Mouse (Mus musculus): ENCODE measurements around the gene B3galnt2. TPM values are rescaled to one million over a fixed set of nuclear protein-coding genes. Genes with fewer than 3 reads are reported as not detected.

The B3galnt2 gene
- total RNA-seq, 4 experiments from 2014 or later: 24.7 to 31.4 (median 27.8) TPM

Other genes starting within 250 kb of the B3galnt2 start
- 10 to 100 TPM in 3 of 4 experiments, 1 to 10 TPM in 1; 10.0 to 17.8 (median 13.8) TPM for gene Gng4, start 170.4 kb upstream of the B3galnt2 start, total RNA-seq (2022)
- 10 to 100 TPM; 40.3 to 86.9 (median 59.4) TPM for gene Tbce, start 85.2 kb downstream of the B3galnt2 start, total RNA-seq (2022)
- 10 to 100 TPM; 35.2 to 54.4 (median 42.0) TPM for gene Arid4b, start 108.8 kb downstream of the B3galnt2 start, total RNA-seq (2022)
- gene Ggps1, start 109.0 kb downstream of the B3galnt2 start, total RNA-seq (2022): 10 to 100 TPM; 38.3 to 58.2 (median 43.5) TPM